Mouse (Mus musculus) hindbrain, embryonic 15.5 days (tissue): ENCODE measurements around the gene Kiss1. TPM values are rescaled to one million over a fixed set of nuclear protein-coding genes. Genes with fewer than 3 reads are reported as not detected.

Experiments
- polyA plus RNA-seq: library from polyadenylated mRNA; unstranded; fragments of >200 nt; fragmentation: Nextera tagmentation; extraction: Ambion mirVana; gene quantifications from 2 replicates; pipeline ENCODE4 v1.2.1, GENCODE M21; 2015

Kiss1 gene
- polyA plus RNA-seq, 1 experiment from 2014 or later = 0.34 TPM

Other genes starting within 250 kb of the Kiss1 start
- 26.7 and 28.0 TPM in 2 replicates for gene Ppp1r15b, start 190.7 kb upstream of the Kiss1 start, polyA plus RNA-seq
- gene Plekha6, start 157.7 kb upstream of the Kiss1 start, polyA plus RNA-seq = 17.2 and 19.9 TPM in 2 replicates
- gene Golt1a, start 12.1 kb upstream of the Kiss1 start, polyA plus RNA-seq = 0.13 TPM in 1 of 2 replicates, not detected in the other
- gene Ren1, start 28.6 kb downstream of the Kiss1 start, polyA plus RNA-seq = 7.9 and 11.1 TPM in 2 replicates
- 21.1 and 22.4 TPM in 2 replicates for gene Etnk2, start 41.7 kb downstream of the Kiss1 start, polyA plus RNA-seq
- 6.0 and 7.3 TPM in 2 replicates for gene Sox13, start 102.5 kb downstream of the Kiss1 start, polyA plus RNA-seq